Mouse (Mus musculus): ENCODE measurements around the gene Fbp1. TPM values are rescaled to one million over a fixed set of nuclear protein-coding genes. Genes with fewer than 3 reads are reported as not detected.
"Not testable (repeated sequence)": the region's sequence is repeated elsewhere in the genome, so short reads cannot be mapped to it uniquely, and the experiment has no call there.

The Fbp1 gene
- 1 to 10 TPM in 1 of 2 experiments, under 1 TPM in 1; 0.70 to 1.3 TPM for total RNA-seq (2021)
- long read RNA-seq, experiment 1, partial matches to known transcripts = 0 of 1 reads
- long read RNA-seq, experiment 1, other reads (novel, unspliced or antisense) = 1 of 1 reads
- long read RNA-seq, experiment 2 = 0 reads

- no peak for DNase-seq (ENCODE audit: low spot score in 2 of 2)
These were observed at the start of gene Fbp1 for GRCm38 (mm10) chr13:62887712-62888441. TSS of gene Fbp1 (minus strand) at chr13:62888282.

GRCm38 (mm10) chr13:62932452-62932851 lies 44.4 kb upstream of the Fbp1 start:
- DNase-seq (ENCODE audit: low spot score in 2 of 2) = no peak

GRCm38 (mm10) chr13:62929766-62930389 lies 41.8 kb upstream of the Fbp1 start:
- no peak for DNase-seq (ENCODE audit: low spot score in 2 of 2)

GRCm38 (mm10) chr13:62929144-62929543 lies 41.1 kb upstream of the Fbp1 start:
- DNase-seq (ENCODE audit: low spot score in 2 of 2) = not testable (repeated sequence)

- DNase-seq (ENCODE audit: low spot score in 2 of 2) = no peak
These were observed 39.4 kb upstream of the Fbp1 start for GRCm38 (mm10) chr13:62927470-62927869.

- DNase-seq (ENCODE audit: low spot score in 2 of 2) = peak in 1 of 2 experiments; percentile 55
These were observed 38.4 kb upstream of the Fbp1 start for GRCm38 (mm10) chr13:62926479-62926878.

- DNase-seq (ENCODE audit: low spot score in 2 of 2) = no peak
These were observed 35.1 kb upstream of the Fbp1 start for GRCm38 (mm10) chr13:62923182-62923581.

- no peak for DNase-seq (ENCODE audit: low spot score in 2 of 2)
These were observed 34.6 kb upstream of the Fbp1 start for GRCm38 (mm10) chr13:62922645-62923044.

- peak; percentile 86 to 91 for DNase-seq (ENCODE audit: low spot score in 2 of 2)
These were observed 31.7 kb upstream of the Fbp1 start for GRCm38 (mm10) chr13:62919647-62920341.

GRCm38 (mm10) chr13:62917416-62918110 lies 29.5 kb upstream of the Fbp1 start:
- no peak for DNase-seq (ENCODE audit: low spot score in 2 of 2)

- DNase-seq (ENCODE audit: low spot score in 2 of 2) = no peak
These were observed 28.6 kb upstream of the Fbp1 start for GRCm38 (mm10) chr13:62916675-62917074.

- no peak for DNase-seq (ENCODE audit: low spot score in 2 of 2)
These were observed 23.5 kb upstream of the Fbp1 start for GRCm38 (mm10) chr13:62911575-62911974.

GRCm38 (mm10) chr13:62910206-62910605 lies 22.1 kb upstream of the Fbp1 start:
- no peak for DNase-seq (ENCODE audit: low spot score in 2 of 2)

- peak; percentile 48 to 57 for DNase-seq (ENCODE audit: low spot score in 2 of 2)
These were observed 21.7 kb upstream of the Fbp1 start for GRCm38 (mm10) chr13:62909776-62910175.

- no peak for DNase-seq (ENCODE audit: low spot score in 2 of 2)
These were observed 20.1 kb upstream of the Fbp1 start for GRCm38 (mm10) chr13:62908163-62908559.

GRCm38 (mm10) chr13:62907527-62908162 lies 19.6 kb upstream of the Fbp1 start:
- DNase-seq (ENCODE audit: low spot score in 2 of 2) = peak in 1 of 2 experiments; percentile 20

- DNase-seq (ENCODE audit: low spot score in 2 of 2) = no peak
These were observed 13.1 kb upstream of the Fbp1 start for GRCm38 (mm10) chr13:62901139-62901538.

- DNase-seq (ENCODE audit: low spot score in 2 of 2) = no peak
These were observed 10.0 kb upstream of the Fbp1 start for GRCm38 (mm10) chr13:62897927-62898646.

- no peak for DNase-seq (ENCODE audit: low spot score in 2 of 2)
These were observed 5.2 kb upstream of the Fbp1 start for GRCm38 (mm10) chr13:62893044-62893842.
